12 mouse cellular contexts compared by ENCODE assay signal in the genomic region with DNA sequence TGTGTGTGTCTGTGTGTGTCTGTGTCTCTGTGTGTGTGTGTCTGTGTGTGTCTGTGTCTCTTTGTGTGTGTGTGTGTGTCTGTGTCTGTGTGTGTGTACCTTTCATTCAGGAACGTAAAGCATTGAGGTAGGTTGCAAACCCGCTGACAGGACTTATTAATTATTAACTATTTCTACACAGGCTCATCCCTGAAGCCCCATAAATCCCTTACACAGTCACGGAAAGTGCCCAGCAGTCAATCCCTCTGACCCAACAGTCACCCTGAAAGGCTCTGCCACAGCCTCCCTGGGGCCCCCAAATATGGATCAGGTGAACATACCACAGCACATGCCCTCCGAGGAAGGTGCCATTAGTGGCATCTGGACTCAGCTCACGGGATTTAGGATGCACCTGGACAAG. TPM values are rescaled to one million over a fixed set of nuclear protein-coding genes. Genes with fewer than 3 reads are reported as not detected.
DNase-seq lines count a peak whose midpoint lies in the region; ATAC-seq and TF ChIP-seq lines count a peak whose summit lies in the region.
"Had no signal": no experiment of that assay in that cellular context is flagged by ENCODE, and none has a peak within 500 bp of the region (broad histone marks: within the 10 kb centered on the region; RNA-seq: fewer than 3 reads in every experiment).

No protein-coding gene starts in this region.

- ATAC-seq in forebrain, embryonic 16.5 days: no peak
- peak; percentile 60 for ATAC-seq in kidney, postnatal 0 days (replicated peaks; ENCODE audit: low FRiP score, low read depth)
- ATAC-seq in forebrain, embryonic 15.5 days (replicated peaks): no peak
- peak; percentile 63 for ATAC-seq in liver, embryonic 16.5 days (ENCODE audit: low read depth)

- TF ChIP-seq CTCF in kidney, postnatal 0 days (IDR thresholded peaks at IDR 0.05; ENCODE audit: low read depth): no peak
- TF ChIP-seq CTCF in layer of hippocampus, adult 2 months (conservative IDR thresholded peaks at IDR 0.05): no peak

- H3K4me1 ChIP-seq in forebrain, embryonic 10.5 days: peaks cover 44% of the 10 kb centered on the region
- H3K4me1 ChIP-seq in forebrain, embryonic 16.5 days (replicated peaks; ENCODE audit: control insufficient read depth, insufficient read depth, low read length): peaks cover 9% of the 10 kb centered on the region
- peaks cover 4% of the 10 kb centered on the region; the same call in 1 of the 2 replicates for H3K4me1 ChIP-seq in kidney, postnatal 0 days (replicated peaks; ENCODE audit: insufficient read depth, low read length)
- peaks cover 13% of the 10 kb centered on the region for H3K4me1 ChIP-seq in forebrain, embryonic 15.5 days
- H3K4me1 ChIP-seq in liver, embryonic 16.5 days (ENCODE audit: control insufficient read depth, low read depth, low read length): peaks cover 5% of the 10 kb centered on the region

- H3K36me3 ChIP-seq in forebrain, embryonic 10.5 days (replicated peaks): no peaks in the 10 kb centered on the region
- H3K36me3 ChIP-seq in forebrain, embryonic 16.5 days (ENCODE audit: control insufficient read depth, insufficient read depth): no peaks in the 10 kb centered on the region
- no peaks in the 10 kb centered on the region for H3K36me3 ChIP-seq in kidney, postnatal 0 days (ENCODE audit: insufficient read depth, low read length)
- no peaks in the 10 kb centered on the region for H3K36me3 ChIP-seq in forebrain, embryonic 15.5 days
- H3K36me3 ChIP-seq in liver, embryonic 16.5 days (ENCODE audit: control insufficient read depth, insufficient read depth): no peaks in the 10 kb centered on the region
- H3K36me3 ChIP-seq: G1E had no signal

- intact Hi-C loops in gastrocnemius, postnatal 14 days (cut with DNase I; ENCODE audit: low total_unique reads): no loop called here

- H3K9me3 ChIP-seq in forebrain, embryonic 10.5 days: no peaks in the 10 kb centered on the region
- no peaks in the 10 kb centered on the region for H3K9me3 ChIP-seq in forebrain, embryonic 16.5 days (ENCODE audit: control insufficient read depth, low read length)
- no peaks in the 10 kb centered on the region for H3K9me3 ChIP-seq in kidney, postnatal 0 days (replicated peaks; ENCODE audit: low read length)
- no peaks in the 10 kb centered on the region for H3K9me3 ChIP-seq in forebrain, embryonic 15.5 days
- H3K9me3 ChIP-seq in liver, embryonic 16.5 days (replicated peaks; ENCODE audit: control insufficient read depth, low read length): no peaks in the 10 kb centered on the region

- DNase-seq in forebrain, embryonic 10.5 days (ENCODE audit: extremely low spot score, low spot score): no peak
- DNase-seq in kidney, postnatal 0 days (ENCODE audit: low spot score): no peak
- DNase-seq in kidney, postnatal 14 days: no peak
- DNase-seq in gastrocnemius, postnatal 14 days: no peak
- DNase-seq in layer of hippocampus, adult 2 months (ENCODE audit: low spot score in 2 of 2): no peak
- DNase-seq: cerebellum, adult 9-11 months; heart, postnatal 10 days; thymus, postnatal 25 days had no signal

- no peak overlapping the region for H3K9ac ChIP-seq in forebrain, embryonic 16.5 days (replicated peaks; ENCODE audit: low read depth, low read length)
- H3K9ac ChIP-seq in kidney, postnatal 0 days (ENCODE audit: low read depth, low read length): no peak overlapping the region
- H3K9ac ChIP-seq in forebrain, embryonic 15.5 days (replicated peaks): no peak overlapping the region
- no peak overlapping the region for H3K9ac ChIP-seq in liver, embryonic 16.5 days (ENCODE audit: low read depth, low read length)

- H3K27ac ChIP-seq in forebrain, embryonic 10.5 days: peak overlapping the region; percentile 87
- H3K27ac ChIP-seq in forebrain, embryonic 16.5 days (ENCODE audit: low read length): no peak overlapping the region
- no peak overlapping the region for H3K27ac ChIP-seq in kidney, postnatal 0 days
- H3K27ac ChIP-seq in forebrain, embryonic 15.5 days (replicated peaks): no peak overlapping the region
- H3K27ac ChIP-seq in liver, embryonic 16.5 days (ENCODE audit: low read length): peak overlapping the region; percentile 34; the same call in 1 of the 2 replicates
- H3K27ac ChIP-seq in layer of hippocampus, adult 2 months: no peak overlapping the region

- no peak overlapping the region for H3K4me2 ChIP-seq in forebrain, embryonic 16.5 days (ENCODE audit: low read length)
- H3K4me2 ChIP-seq in kidney, postnatal 0 days (ENCODE audit: low read length): no peak overlapping the region
- H3K4me2 ChIP-seq in forebrain, embryonic 15.5 days (replicated peaks): peak overlapping the region; percentile 44; the same call in 1 of the 2 replicates
- H3K4me2 ChIP-seq in liver, embryonic 16.5 days (ENCODE audit: low read depth, low read length): peak overlapping the region; percentile 24; the same call in 1 of the 2 replicates

- WGBS in forebrain, embryonic 10.5 days: 71% methylated on average over 5 of the region's 5 CpGs
- WGBS in forebrain, embryonic 16.5 days: 63% methylated on average over 5 of the region's 5 CpGs
- WGBS in kidney, postnatal 0 days: 44% methylated on average over 5 of the region's 5 CpGs
- 62% methylated on average over 5 of the region's 5 CpGs for WGBS in forebrain, embryonic 15.5 days
- 56% methylated on average over 5 of the region's 5 CpGs for WGBS in liver, embryonic 16.5 days (ENCODE audit: insufficient replicate concordance)

- peaks cover 25% of the 10 kb centered on the region for H3K27me3 ChIP-seq in forebrain, embryonic 10.5 days (ENCODE audit: poor library complexity, severe bottlenecking)
- no peaks in the 10 kb centered on the region for H3K27me3 ChIP-seq in forebrain, embryonic 16.5 days (replicated peaks; ENCODE audit: control insufficient read depth, insufficient read depth, low read length)
- no peaks in the 10 kb centered on the region for H3K27me3 ChIP-seq in kidney, postnatal 0 days (ENCODE audit: insufficient read depth, low read length)
- no peaks in the 10 kb centered on the region for H3K27me3 ChIP-seq in forebrain, embryonic 15.5 days
- no peaks in the 10 kb centered on the region for H3K27me3 ChIP-seq in liver, embryonic 16.5 days (ENCODE audit: control insufficient read depth, insufficient read depth, low read depth, low read length)

- peak overlapping the region; percentile 49 for H3K4me3 ChIP-seq in forebrain, embryonic 10.5 days
- H3K4me3 ChIP-seq in forebrain, embryonic 16.5 days (replicated peaks; ENCODE audit: low read length): no peak overlapping the region
- H3K4me3 ChIP-seq in kidney, postnatal 0 days (replicated peaks; ENCODE audit: low read depth, low read length): no peak overlapping the region
- no peak overlapping the region for H3K4me3 ChIP-seq in forebrain, embryonic 15.5 days
- H3K4me3 ChIP-seq in liver, embryonic 16.5 days (ENCODE audit: low read depth, low read length): no peak overlapping the region
- H3K4me3 ChIP-seq in layer of hippocampus, adult 2 months: no peak overlapping the region

RNA-seq across cellular contexts. Expression of a gene that starts 45.2 kb away (rescaled TPM):
- polyA plus RNA-seq in forebrain, embryonic 10.5 days (2016; fragmentation: Nextera tagmentation; extraction: Ambion mirVana): 74.9 and 77.6 TPM in 2 replicates
- polyA plus RNA-seq in forebrain, embryonic 16.5 days (2015; fragmentation: Nextera tagmentation; extraction: Ambion mirVana): 82.6 and 83.8 TPM in 2 replicates
- 58.2 and 62.3 TPM in 2 replicates for polyA plus RNA-seq in kidney, postnatal 0 days (2015; fragmentation: Nextera tagmentation; extraction: Ambion mirVana)
- polyA plus RNA-seq in forebrain, embryonic 15.5 days (2015; fragmentation: Nextera tagmentation; extraction: Ambion mirVana): 78.2 and 78.5 TPM in 2 replicates
- polyA plus RNA-seq in liver, embryonic 16.5 days (2015; fragmentation: Nextera tagmentation; extraction: Ambion mirVana): 34.8 and 37.8 TPM in 2 replicates
- 10 to 100 TPM; 13.3 to 14.4 TPM for total RNA-seq in gastrocnemius, postnatal 14 days (2021)
- total RNA-seq in layer of hippocampus, adult 2 months (2021): 10 to 100 TPM; 41.8 to 48.0 TPM

Comparison
In these comparisons a context has a peak if more than half of its experiments do, and no peak if none do; other contexts are left out.
1. H3K27ac ChIP-seq: peak in forebrain, embryonic 10.5 days (single experiment) and liver, embryonic 16.5 days (single experiment); none in forebrain, embryonic 16.5 days (single experiment), kidney, postnatal 0 days (single experiment), forebrain, embryonic 15.5 days (single experiment) and layer of hippocampus, adult 2 months (single experiment).
2. H3K4me2 ChIP-seq: peak in forebrain, embryonic 15.5 days (single experiment) and liver, embryonic 16.5 days (single experiment); none in forebrain, embryonic 16.5 days (single experiment) and kidney, postnatal 0 days (single experiment).
3. ATAC-seq: peak in kidney, postnatal 0 days (single experiment) and liver, embryonic 16.5 days (single experiment); none in forebrain, embryonic 16.5 days (single experiment) and forebrain, embryonic 15.5 days (single experiment).